Mouse (Mus musculus) MEL (cell line): ENCODE data around the gene Mybpc2.

Source experiments
- CTCF ChIP-seq, 3 experiments: IDR thresholded peaks in 2 of 3; conservative IDR thresholded peaks in 1 of 3; 2 replicates each; pipeline ENCODE4 v1.5.1; 2011 to 2012; ENCODE audit warnings: low read length in 3 of 3, low read depth in 2 of 3, mild to moderate bottlenecking in 2 of 3, improper control_type of control experiment in 1 of 3, inconsistent platforms in 1 of 3, mixed read lengths in 1 of 3, moderate library complexity in 1 of 3; ENCODE audit not compliant: control insufficient read depth in 1 of 3, insufficient read depth in 1 of 3, poor library complexity in 1 of 3, severe bottlenecking in 1 of 3
- ETS1 ChIP-seq: IDR thresholded peaks from 2 replicates; pipeline ENCODE4 v1.6.1; 2012; ENCODE audit warnings: low read depth, mild to moderate bottlenecking, inconsistent platforms, low read length, improper control_type of control experiment, moderate library complexity
- GATA1 ChIP-seq: IDR thresholded peaks from 2 replicates; pipeline ENCODE4 v1.6.1; 2011; ENCODE audit warnings: low read depth, low read length, improper control_type of control experiment
- MAZ ChIP-seq: IDR thresholded peaks from 2 replicates; pipeline ENCODE4 v1.6.1; 2012; ENCODE audit warnings: low read depth, mild to moderate bottlenecking, inconsistent platforms, low read length, improper control_type of control experiment
- MEF2A ChIP-seq: IDR thresholded peaks from 2 replicates; pipeline ENCODE4 v1.6.1; 2014; ENCODE audit warnings: low read depth, mild to moderate bottlenecking, inconsistent platforms, low read length, improper control_type of control experiment; ENCODE audit not compliant: poor library complexity, insufficient replicate concordance, severe bottlenecking; ENCODE audit errors: extremely low read depth
- SMC3 ChIP-seq: IDR thresholded peaks from 2 replicates; pipeline ENCODE4 v1.6.1; 2011; ENCODE audit warnings: low read depth, low read length, improper control_type of control experiment
- TBP ChIP-seq: IDR thresholded peaks from 2 replicates; pipeline ENCODE4 v1.8.0; 2011; ENCODE audit warnings: low read depth, low read length, improper control_type of control experiment
- USF1 ChIP-seq: IDR thresholded peaks from 2 replicates; pipeline ENCODE4 v1.6.1; 2014; ENCODE audit warnings: low read depth, mild to moderate bottlenecking, inconsistent platforms, low read length, improper control_type of control experiment, moderate library complexity

DNA sequence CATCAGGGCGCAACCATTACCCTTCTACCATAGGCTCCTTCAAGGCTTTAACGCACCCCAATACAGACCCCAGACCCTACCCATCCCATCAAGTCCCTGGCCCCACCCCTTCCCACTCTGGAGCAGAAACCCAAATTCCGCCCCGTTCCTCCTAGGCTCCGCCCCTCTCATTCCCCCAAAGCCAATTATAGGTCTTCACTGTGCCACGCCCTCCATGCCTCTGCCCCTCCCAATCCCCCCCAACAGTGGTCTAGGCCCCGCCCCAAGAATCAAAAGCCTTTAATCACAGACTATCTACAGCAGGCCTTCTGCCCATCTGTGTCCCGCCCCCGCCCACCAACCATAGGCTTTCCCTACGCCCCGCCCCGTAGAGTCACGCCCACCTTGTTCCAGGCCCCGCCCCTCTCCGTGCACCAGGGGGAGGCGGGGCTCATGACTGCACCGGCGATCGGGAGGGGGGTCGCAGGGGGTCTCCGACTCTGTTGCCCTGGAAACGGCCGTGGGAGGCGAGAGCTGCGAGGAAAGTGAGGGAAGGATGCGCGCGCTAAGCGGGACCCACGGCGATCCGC, 28.8 kb upstream of the Mybpc2 start:
- TF ChIP-seq MAZ (peak; percentile 42; the same call in 1 of the 2 replicates), CTCF (IDR thresholded peaks at IDR 0.05 in 2 of 3, conservative IDR thresholded peaks at IDR 0.05 in 1 of 3; ENCODE audit: control insufficient read depth in 1 of 3, insufficient read depth in 1 of 3, low read depth in 2 of 3, low read length in 3 of 3, poor library complexity in 1 of 3, severe bottlenecking in 1 of 3) (no peak), USF1 (0 out of 2 replicates have a peak, but pooled peaks have one; percentile 21), TBP (no peak), ETS1 (no peak), SMC3 (no peak), GATA1 (no peak), MEF2A (no peak)
